Mouse (Mus musculus) lung, embryonic 14.5 days (tissue): ENCODE measurements at regions not wholly inside any gene's neighbourhood (a gene's known extent, or its start where the extent isn't known, plus 50 kb on each side); places are given as distances from the start of the nearest gene placed in this dataset.

Source experiments
- ATAC-seq: fragments of 200-750 bp; cut with Nextera tagmentation; 2 replicates; pipeline ENCODE4 v1.8.0; 2017; ENCODE audit warnings: mild to moderate bottlenecking, moderate TSS enrichment, moderate library complexity; ENCODE audit not compliant: insufficient read depth
- DNase-seq: peaks from one replicate; pipeline ENCODE4 v3.0.0-alpha.2; 2015
- H3K27ac ChIP-seq: fragments of 300-500 bp; sonication (generic); 2 replicates; pipeline ENCODE4 v1.5.1; 2014; ENCODE audit warnings: low read depth, mild to moderate bottlenecking, moderate library complexity
- H3K27me3 ChIP-seq: fragments of 300-500 bp; sonication (generic); 2 replicates; pipeline ENCODE4 v1.6.1; 2014; ENCODE audit warnings: low read length, control low read depth; ENCODE audit not compliant: insufficient read depth
- H3K36me3 ChIP-seq: fragments of 300-500 bp; sonication (generic); 2 replicates; pipeline ENCODE4 v1.6.1; 2014; ENCODE audit warnings: control low read depth; ENCODE audit not compliant: insufficient read depth
- H3K4me1 ChIP-seq: fragments of 300-500 bp; sonication (generic); 2 replicates; pipeline ENCODE4 v1.6.1; 2014; ENCODE audit warnings: antibody characterized with exemption, control low read depth; ENCODE audit not compliant: insufficient read depth
- H3K4me2 ChIP-seq: fragments of 300-500 bp; sonication (generic); 2 replicates; pipeline ENCODE4 v1.6.1; 2014; ENCODE audit warnings: mild to moderate bottlenecking
- H3K4me3 ChIP-seq: fragments of 300-500 bp; sonication (generic); 2 replicates; pipeline ENCODE4 v1.5.1; 2014; ENCODE audit warnings: low read depth, low read length
- H3K9ac ChIP-seq: fragments of 300-500 bp; sonication (generic); 2 replicates; pipeline ENCODE4 v1.6.1; 2014
- H3K9me3 ChIP-seq: fragments of 300-500 bp; sonication (generic); 2 replicates; pipeline ENCODE4 v1.6.1; 2016; ENCODE audit warnings: low read depth, low read length, control low read depth
- CTCF ChIP-seq: IDR thresholded peaks from 2 replicates; pipeline ENCODE4 v1.5.1; 2016; ENCODE audit warnings: antibody characterized with exemption, low read depth
- WGBS: fragments of 180-500 bp; shearing (Covaris S2); extraction: QIAGEN DNeasy Blood & Tissue Kit; methylation state at CpG from one replicate; pipeline ENCODE4 v1.1.7; 2014; 5-methylcytosine and 5-hydroxymethylcytosine counted together

DNA sequence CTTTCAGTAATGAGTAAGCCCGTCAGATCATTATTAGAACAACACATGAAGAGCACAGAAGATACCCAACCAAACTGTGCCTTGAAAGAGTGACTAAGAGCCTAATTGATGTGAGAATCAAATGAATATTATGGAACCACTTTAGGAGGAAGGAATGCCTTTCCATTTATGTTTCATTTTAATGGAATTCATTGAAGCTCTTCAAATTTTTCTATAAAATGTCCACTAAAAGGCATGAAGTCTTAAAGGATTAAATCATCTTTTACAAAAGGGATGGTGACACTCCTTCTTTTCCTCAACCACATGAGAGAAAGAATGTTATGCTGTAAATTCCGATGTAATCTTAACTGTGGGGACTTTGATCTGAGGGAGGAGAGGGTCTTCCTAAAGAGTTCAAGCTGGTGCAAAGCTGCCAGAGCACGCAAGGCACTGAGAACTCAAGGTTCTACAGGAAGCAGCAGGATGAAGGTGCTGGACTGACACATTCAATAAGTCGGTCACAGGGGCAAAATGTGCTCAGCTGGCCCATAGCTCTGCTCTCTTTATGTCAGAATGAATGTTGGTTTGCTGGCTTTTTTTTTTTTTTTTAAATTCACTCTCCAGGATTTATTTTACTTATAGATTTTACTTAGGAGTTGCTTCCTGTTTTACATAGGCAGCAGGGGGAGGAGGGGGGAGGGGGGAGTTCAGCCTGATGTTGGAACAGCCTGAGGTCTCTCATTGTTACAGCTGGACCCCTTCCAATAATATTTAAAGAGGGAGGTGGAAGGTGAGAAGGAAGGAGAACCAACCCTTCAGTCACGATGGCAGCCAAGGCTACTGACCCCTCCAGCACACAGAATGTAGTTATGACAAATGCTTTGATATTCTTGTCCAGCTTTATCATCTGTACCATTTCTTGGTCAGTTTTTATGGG, 198.8 kb upstream of the Mmadhc start:
- Histone ChIP-seq H3K9me3 (no peaks in the 10 kb centered on the region), H3K27ac (peak overlapping the region; percentile 24; the same call in 1 of the 2 replicates), H3K4me1 (no peaks in the 10 kb centered on the region), H3K4me2 (no peak overlapping the region), H3K27me3 (no peaks in the 10 kb centered on the region), H3K9ac (no peak overlapping the region), H3K4me3 (no peak overlapping the region), H3K36me3 (no peaks in the 10 kb centered on the region)
- ATAC-seq (peak; percentile 66), DNase-seq (peak; percentile 71)
- 29% methylated on average over 5 of the region's 5 CpGs for WGBS
- no peak for TF ChIP-seq CTCF

DNA sequence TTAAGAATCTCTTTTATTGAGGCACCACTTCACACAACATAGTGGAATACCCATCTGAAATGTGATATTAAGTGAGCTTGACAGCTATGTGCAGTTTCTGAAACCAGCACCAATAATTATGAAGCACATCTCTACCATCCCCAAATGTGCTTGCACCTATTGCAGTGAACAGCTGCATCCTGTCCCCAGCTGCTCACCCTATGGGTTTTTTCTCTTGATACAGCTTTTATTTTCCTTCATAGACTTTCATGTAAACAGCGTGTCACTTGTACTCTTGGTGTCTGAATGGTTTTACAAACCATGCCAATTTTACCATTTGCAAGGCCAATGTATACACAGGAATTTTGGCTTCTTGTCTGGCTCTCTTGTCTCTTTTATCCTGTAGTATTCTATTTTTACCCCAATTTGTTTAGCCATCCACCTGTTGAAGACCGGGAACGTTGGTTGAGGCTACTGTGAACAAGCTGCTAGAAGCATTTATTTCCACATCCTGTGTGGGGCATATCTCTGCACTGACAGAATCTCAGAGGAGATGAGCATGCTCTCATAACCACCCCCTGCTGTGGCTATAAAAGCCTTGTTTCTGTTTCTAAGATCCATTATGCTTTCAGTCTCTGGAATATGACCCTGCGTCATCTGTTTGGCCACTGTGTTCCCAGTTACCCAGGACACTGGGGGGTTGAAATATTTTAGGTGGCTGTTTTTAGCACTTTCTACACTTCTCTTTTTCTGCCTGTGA, 197.2 kb upstream of the Mmadhc start:
- Histone ChIP-seq H3K4me2 (no peak overlapping the region), H3K4me1 (no peaks in the 10 kb centered on the region), H3K9ac (no peak overlapping the region), H3K27ac (no peak overlapping the region), H3K9me3 (no peaks in the 10 kb centered on the region), H3K27me3 (no peaks in the 10 kb centered on the region), H3K36me3 (no peaks in the 10 kb centered on the region), H3K4me3 (no peak overlapping the region)
- peak; percentile 87 for ATAC-seq
- TF ChIP-seq CTCF, result no peak
- WGBS, result 34% methylated on average over 4 of the region's 4 CpGs
- DNase-seq, result peak; percentile 82

DNA sequence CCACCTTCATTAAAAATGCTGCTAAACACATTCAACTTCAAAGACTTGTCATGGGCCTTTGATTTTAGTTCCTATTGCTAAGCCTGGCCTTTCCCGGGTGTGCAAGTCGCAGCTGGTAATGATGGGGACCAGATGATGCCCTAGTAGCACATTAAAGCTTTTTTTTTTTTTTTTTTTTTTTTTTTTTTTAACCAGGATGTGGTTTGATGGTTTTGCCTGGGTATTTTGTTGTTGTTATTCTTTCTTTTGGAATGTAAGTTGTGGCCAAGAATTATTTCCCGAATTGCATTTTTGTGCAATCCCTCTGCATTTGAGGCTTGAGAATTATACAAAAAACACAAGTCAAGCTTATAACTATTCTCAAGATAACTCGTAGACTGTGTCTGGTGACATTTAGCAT, 167.2 kb upstream of the Mmadhc start:
- H3K36me3 ChIP-seq, result no peaks in the 10 kb centered on the region
- H3K27me3 ChIP-seq, result no peaks in the 10 kb centered on the region
- no peak overlapping the region for H3K4me3 ChIP-seq
- no peaks in the 10 kb centered on the region for H3K4me1 ChIP-seq
- no peak for TF ChIP-seq CTCF
- no peak overlapping the region for H3K9ac ChIP-seq
- no peak overlapping the region for H3K27ac ChIP-seq
- DNase-seq (no peak), ATAC-seq (no peak)
- H3K9me3 ChIP-seq, result peaks cover 6% of the 10 kb centered on the region; the same call in 1 of the 2 replicates
- H3K4me2 ChIP-seq, result no peak overlapping the region
- 64% methylated on average over 4 of the region's 4 CpGs for WGBS

DNA sequence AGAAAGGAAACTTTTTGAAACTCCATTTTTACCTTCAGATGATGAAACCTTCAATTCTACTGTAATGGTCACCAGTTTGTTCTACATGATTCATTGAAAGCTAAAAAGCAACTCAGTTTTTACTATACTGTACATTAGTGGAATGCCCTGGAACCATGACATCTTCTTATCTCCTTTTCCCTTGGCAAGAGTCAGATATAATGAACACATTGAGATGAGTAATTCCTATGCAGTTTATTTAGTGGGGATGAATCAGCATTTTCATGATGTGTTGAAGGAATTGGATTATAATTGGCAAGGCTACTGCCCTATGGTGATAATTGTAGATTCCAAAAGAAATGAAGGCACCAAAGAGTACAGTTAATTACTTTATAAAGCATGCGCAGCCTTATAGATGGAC, 165.8 kb upstream of the Mmadhc start:
- no peak overlapping the region for H3K9ac ChIP-seq
- H3K4me2 ChIP-seq, result no peak overlapping the region
- no peak for TF ChIP-seq CTCF
- H3K36me3 ChIP-seq, result no peaks in the 10 kb centered on the region
- H3K4me1 ChIP-seq, result no peaks in the 10 kb centered on the region
- DNase-seq, result no peak
- no peaks in the 10 kb centered on the region for H3K27me3 ChIP-seq
- no peak overlapping the region for H3K27ac ChIP-seq
- H3K4me3 ChIP-seq, result no peak overlapping the region
- ATAC-seq, result no peak
- peaks cover 6% of the 10 kb centered on the region; the same call in 1 of the 2 replicates for H3K9me3 ChIP-seq
- WGBS, result 93% methylated on average over 1 of the region's 1 CpGs

DNA sequence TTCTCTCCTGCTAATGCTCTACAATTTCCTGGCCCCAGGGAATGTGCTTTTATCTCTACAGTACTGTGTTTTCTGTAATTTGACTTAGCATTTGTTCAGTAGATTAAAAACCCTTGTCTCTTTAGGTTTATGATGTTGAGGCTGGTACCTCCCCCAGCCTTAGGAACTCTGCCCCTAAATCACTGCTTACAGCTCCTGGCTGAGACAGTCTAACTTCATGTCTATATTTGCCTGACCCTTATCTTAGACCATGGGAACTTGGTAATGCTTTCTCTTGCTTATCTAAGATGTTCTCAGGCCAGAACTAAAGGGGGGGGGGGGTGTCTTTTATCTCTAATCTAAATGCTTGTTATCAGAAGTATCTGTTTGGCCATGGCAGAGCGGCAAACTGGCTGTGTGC, 160.1 kb upstream of the Mmadhc start:
- no peak for ATAC-seq

DNA sequence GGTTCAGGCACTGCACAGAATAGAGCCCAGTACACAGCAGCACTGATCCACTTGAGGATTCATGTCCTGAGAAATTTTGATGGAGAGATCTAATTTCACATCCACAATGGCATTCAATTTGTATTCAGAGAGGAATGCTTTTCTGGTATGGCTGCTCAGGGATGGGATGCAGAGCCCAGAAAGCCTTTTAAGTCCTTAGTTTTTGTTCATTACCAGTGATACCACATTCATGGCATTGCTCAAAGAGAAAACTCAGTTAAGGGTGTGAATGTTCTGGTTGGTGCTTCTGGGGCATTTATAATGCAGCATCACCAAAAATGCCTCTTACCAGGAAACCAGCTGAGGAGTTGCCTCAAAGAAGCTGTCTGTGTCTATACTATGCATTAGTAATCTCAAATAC, 151.5 kb upstream of the Mmadhc start:
- H3K27me3 ChIP-seq, result no peaks in the 10 kb centered on the region
- DNase-seq (no peak), ATAC-seq (no peak)
- H3K4me1 ChIP-seq, result no peaks in the 10 kb centered on the region
- no peak overlapping the region for H3K27ac ChIP-seq
- TF ChIP-seq CTCF, result no peak
- no peak overlapping the region for H3K9ac ChIP-seq
- H3K4me2 ChIP-seq, result no peak overlapping the region
- no peaks in the 10 kb centered on the region for H3K9me3 ChIP-seq
- no peak overlapping the region for H3K4me3 ChIP-seq
- H3K36me3 ChIP-seq, result no peaks in the 10 kb centered on the region

More for the DNA sequence above, 160.1 kb upstream of the Mmadhc start:
- H3K36me3 ChIP-seq, result no peaks in the 10 kb centered on the region
- no peak for TF ChIP-seq CTCF
- H3K27ac ChIP-seq, result peak overlapping the region; percentile 21; the same call in 1 of the 2 replicates
- H3K4me3 ChIP-seq, result no peak overlapping the region
- 0 out of 2 replicates have a peak, but pooled peaks cover 2% of the 10 kb centered on the region for H3K4me1 ChIP-seq
- no peaks in the 10 kb centered on the region for H3K27me3 ChIP-seq
- DNase-seq, result peak; percentile 34
- WGBS, result 21% methylated on average over 1 of the region's 1 CpGs
- H3K4me2 ChIP-seq, result no peak overlapping the region
- H3K9ac ChIP-seq, result no peak overlapping the region
- H3K9me3 ChIP-seq, result peaks cover 6% of the 10 kb centered on the region; the same call in 1 of the 2 replicates

DNA sequence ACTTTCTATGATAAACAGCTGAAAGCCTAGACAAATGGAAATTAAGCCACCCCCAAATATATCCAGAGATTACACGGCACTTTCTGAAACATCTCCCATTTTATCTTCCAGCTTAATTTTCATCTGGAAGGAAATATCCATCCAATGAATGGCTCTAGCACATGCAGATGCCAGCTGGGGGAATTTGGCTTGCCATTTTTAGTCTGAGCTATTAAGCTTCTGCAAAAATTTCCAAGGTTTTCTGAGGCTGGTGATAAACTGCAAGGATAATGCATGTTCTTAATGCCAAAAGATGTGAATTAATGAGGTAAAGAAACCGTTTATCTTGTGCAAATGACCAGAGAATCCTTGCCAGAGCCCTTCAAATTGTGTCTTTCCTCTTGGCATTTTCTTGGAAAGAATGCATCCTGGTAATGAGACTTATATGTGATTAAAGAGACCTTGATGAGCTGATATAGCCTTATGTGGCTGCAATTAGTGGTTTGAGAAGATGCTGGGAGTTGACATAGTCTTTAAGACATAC, 149.4 kb upstream of the Mmadhc start:
- H3K36me3 ChIP-seq, result no peaks in the 10 kb centered on the region
- no peak overlapping the region for H3K27ac ChIP-seq
- H3K9me3 ChIP-seq, result no peaks in the 10 kb centered on the region
- no peak overlapping the region for H3K4me2 ChIP-seq
- H3K27me3 ChIP-seq, result no peaks in the 10 kb centered on the region
- no peak overlapping the region for H3K9ac ChIP-seq
- ATAC-seq (no peak), DNase-seq (no peak)
- no peak for TF ChIP-seq CTCF
- 58% methylated on average over 2 of the region's 2 CpGs for WGBS
- no peak overlapping the region for H3K4me3 ChIP-seq
- H3K4me1 ChIP-seq, result no peaks in the 10 kb centered on the region
